Comparison of ENCODE assay signal across 16 mouse cellular contexts in genomic region chr1:161869422-161869821, GRCm38 (mm10).
"Had no signal": no experiment of that assay in that cellular context is flagged by ENCODE, and none has a peak within 500 bp of the region (broad histone marks: within the 10 kb centered on the region; RNA-seq: fewer than 3 reads in every experiment).

No protein-coding gene starts in this region.

- H3K9me3 ChIP-seq: neural tube, embryonic 13.5 days; neural tube, embryonic 15.5 days; stomach, embryonic 15.5 days had no signal

- H3K27ac ChIP-seq: neural tube, embryonic 13.5 days; neural tube, embryonic 15.5 days; stomach, embryonic 15.5 days; stomach, postnatal 0 days had no signal

- H3K9ac ChIP-seq: neural tube, embryonic 13.5 days; neural tube, embryonic 15.5 days; stomach, embryonic 15.5 days had no signal

- H3K4me2 ChIP-seq: neural tube, embryonic 13.5 days; neural tube, embryonic 15.5 days; stomach, embryonic 15.5 days had no signal

- H3K36me3 ChIP-seq: neural tube, embryonic 13.5 days; neural tube, embryonic 15.5 days; stomach, embryonic 15.5 days had no signal

- H3K4me3 ChIP-seq: neural tube, embryonic 13.5 days; neural tube, embryonic 15.5 days; stomach, embryonic 15.5 days had no signal

- H3K27me3 ChIP-seq: neural tube, embryonic 13.5 days; neural tube, embryonic 15.5 days; stomach, embryonic 15.5 days had no signal

- DNase-seq: retina, postnatal 1 day; right cerebral cortex, adult 18-20 months; right cerebral cortex, postnatal 14 days; right cerebral cortex, postnatal 25 days; right cerebral cortex, postnatal 4 days; spleen, adult 18-20 months; thymus, adult 18-20 months; thymus, adult 2 months; thymus, postnatal 14 days; thymus, postnatal 25 days; thymus, postnatal 36 days; thymus, postnatal 4 days had no signal
